Mouse (Mus musculus) forebrain, embryonic 16.5 days (tissue): ENCODE results near the gene Cmip. TPM values are rescaled to one million over a fixed set of nuclear protein-coding genes. Genes with fewer than 3 reads are reported as not detected.
A peak's percentile ranks its signal among the peaks of the same experiment; 100 is the strongest.

Experiments
- ATAC-seq: fragments of 200-750 bp; cut with Nextera tagmentation; 2 replicates; pipeline ENCODE4 v1.8.0; 2017; ENCODE audit warnings: mild to moderate bottlenecking, moderate library complexity
- H3K27ac ChIP-seq: fragments of 300-500 bp; sonication (generic); 2 replicates; pipeline ENCODE4 v1.5.1; 2014; ENCODE audit warnings: low read length, control low read depth
- H3K27me3 ChIP-seq: fragments of 300-500 bp; sonication (generic); replicated peaks from 2 replicates; pipeline ENCODE4 v1.6.1; 2014; ENCODE audit warnings: low read length; ENCODE audit not compliant: control insufficient read depth, insufficient read depth
- H3K36me3 ChIP-seq: fragments of 300-500 bp; sonication (generic); 2 replicates; pipeline ENCODE4 v1.6.1; 2014; ENCODE audit not compliant: control insufficient read depth, insufficient read depth
- H3K4me1 ChIP-seq: fragments of 300-500 bp; sonication (generic); replicated peaks from 2 replicates; pipeline ENCODE4 v1.6.1; 2014; ENCODE audit warnings: low read length; ENCODE audit not compliant: control insufficient read depth, insufficient read depth
- H3K4me2 ChIP-seq: fragments of 300-500 bp; sonication (generic); 2 replicates; pipeline ENCODE4 v1.6.1; 2014; ENCODE audit warnings: mild to moderate bottlenecking, low read length, control low read depth
- H3K4me3 ChIP-seq: fragments of 300-500 bp; sonication (generic); replicated peaks from 2 replicates; pipeline ENCODE4 v1.5.1; 2014; ENCODE audit warnings: mild to moderate bottlenecking, low read length, control low read depth
- H3K9ac ChIP-seq: fragments of 300-500 bp; sonication (generic); replicated peaks from 2 replicates; pipeline ENCODE4 v1.6.1; 2014; ENCODE audit warnings: low read depth, low read length, control low read depth
- H3K9me3 ChIP-seq: fragments of 300-500 bp; sonication (generic); 2 replicates; pipeline ENCODE4 v1.6.1; 2016; ENCODE audit warnings: low read length; ENCODE audit not compliant: control insufficient read depth
- WGBS: fragments of 180-500 bp; shearing (Covaris S2); extraction: QIAGEN DNeasy Blood & Tissue Kit; methylation state at CpG from one replicate; pipeline ENCODE4 v1.1.7; 2014; 5-methylcytosine and 5-hydroxymethylcytosine counted together
- polyA plus RNA-seq: library from polyadenylated mRNA; unstranded; fragments of >200 nt; fragmentation: Nextera tagmentation; extraction: Ambion mirVana; gene quantifications from 2 replicates; pipeline ENCODE4 v1.2.1, GENCODE M21; 2015

Cmip gene
- 80.1 and 98.1 TPM in 2 replicates for polyA plus RNA-seq

DNA sequence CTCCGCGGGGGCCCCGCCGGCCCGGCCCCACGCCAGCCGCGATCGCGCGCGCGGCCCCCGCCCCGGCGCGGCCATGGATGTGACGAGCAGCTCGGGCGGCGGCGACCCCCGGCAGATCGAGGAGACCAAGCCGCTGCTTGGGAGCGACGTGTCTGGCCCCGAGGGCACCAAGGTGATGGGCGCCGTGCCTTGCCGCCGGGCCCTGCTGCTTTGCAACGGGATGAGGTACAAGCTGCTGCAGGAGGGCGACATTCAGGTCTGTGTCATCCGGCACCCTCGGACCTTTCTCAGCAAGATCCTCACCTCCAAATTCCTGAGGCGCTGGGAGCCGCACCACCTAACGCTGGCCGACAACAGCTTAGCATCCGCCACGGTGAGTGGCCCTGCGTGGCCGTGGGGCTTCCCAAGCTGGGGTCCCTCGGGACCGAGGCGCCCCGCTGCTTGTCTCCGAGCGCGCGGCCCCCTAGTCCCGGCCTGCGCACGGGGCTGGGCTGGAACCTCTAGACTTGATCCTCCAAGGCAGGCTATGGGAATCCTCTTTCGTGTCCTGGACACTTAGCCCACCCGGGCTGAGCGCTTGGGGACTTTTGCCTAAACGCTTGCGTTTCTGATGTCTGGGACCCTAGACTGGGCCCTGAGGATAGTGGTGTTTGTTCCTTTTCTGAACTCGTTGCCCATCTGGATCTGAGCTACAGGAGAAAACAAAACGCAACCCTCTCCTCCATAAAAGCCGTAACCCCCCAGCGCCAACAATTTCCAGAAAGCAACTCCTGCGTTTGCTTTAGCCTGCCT lies at the start of gene Cmip:
Gene Cmip (plus strand): TSS at position 36 of the 792 bp plus-strand sequence.
- under 1% methylated on average over 49 of the region's 65 CpGs for WGBS
- H3K4me1 ChIP-seq: peaks cover 39% of the 10 kb centered on the region
- peak; percentile 19 for ATAC-seq
- H3K9ac ChIP-seq: peak within 1 kb of the TSS; percentile 83
- no peaks in the 10 kb centered on the region for H3K9me3 ChIP-seq
- H3K36me3 ChIP-seq: no peaks in the 10 kb centered on the region
- peak within 1 kb of the TSS; percentile 78 for H3K27ac ChIP-seq
- peak within 1 kb of the TSS; percentile 64 for H3K4me3 ChIP-seq
- peak within 1 kb of the TSS; percentile 96 for H3K4me2 ChIP-seq
- no peaks in the 10 kb centered on the region for H3K27me3 ChIP-seq

DNA sequence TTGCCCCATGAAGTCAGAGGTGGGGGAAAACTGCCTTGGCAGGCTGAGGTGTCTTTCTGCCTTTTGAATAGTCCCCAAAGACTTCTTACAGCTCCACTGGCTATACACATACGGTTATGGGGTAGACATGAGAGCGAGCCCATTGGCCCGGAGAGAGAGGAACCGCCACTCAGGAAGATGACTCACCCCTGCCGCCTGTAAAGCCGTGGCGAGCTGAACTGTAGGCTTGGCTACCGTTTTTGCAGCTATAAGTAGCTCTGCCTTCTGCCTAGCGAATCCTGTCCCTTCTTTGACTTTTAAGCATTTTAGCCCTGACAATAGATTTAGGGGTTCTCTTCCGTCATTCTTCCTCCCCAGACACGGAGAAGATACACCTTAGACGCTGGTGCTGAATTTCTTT lies 47.7 kb upstream of the Cmip start:
- no peaks in the 10 kb centered on the region for H3K4me1 ChIP-seq
- H3K36me3 ChIP-seq: 0 out of 2 replicates have a peak, but pooled peaks cover 2% of the 10 kb centered on the region
- H3K9ac ChIP-seq: no peak overlapping the region
- 94% methylated on average over 12 of the region's 12 CpGs for WGBS
- no peak for ATAC-seq
- H3K27me3 ChIP-seq: no peaks in the 10 kb centered on the region
- H3K27ac ChIP-seq: no peak overlapping the region
- no peak overlapping the region for H3K4me3 ChIP-seq
- H3K4me2 ChIP-seq: no peak overlapping the region
- no peaks in the 10 kb centered on the region for H3K9me3 ChIP-seq

DNA sequence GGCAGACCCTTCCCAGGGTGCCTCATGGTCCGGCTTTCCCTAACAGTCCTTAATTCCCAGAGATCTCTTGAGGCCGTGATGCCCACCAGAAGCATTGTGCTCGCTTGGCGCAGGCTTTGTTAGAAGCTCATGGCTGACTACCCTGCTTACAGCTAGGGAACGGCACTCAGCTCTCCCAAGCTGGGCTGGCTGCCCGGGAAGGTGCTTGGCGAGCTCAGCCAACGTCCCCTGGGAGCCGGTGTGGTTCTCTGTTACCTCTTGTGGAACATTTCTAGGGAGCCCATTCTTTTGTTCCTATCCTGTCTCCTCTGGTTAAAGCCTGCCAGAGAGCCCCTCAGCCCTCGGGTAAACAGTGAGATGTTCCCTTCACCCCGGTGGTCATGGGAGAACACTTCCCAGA lies 44.8 kb upstream of the Cmip start:
- H3K27me3 ChIP-seq: no peaks in the 10 kb centered on the region
- H3K36me3 ChIP-seq: 0 out of 2 replicates have a peak, but pooled peaks cover 2% of the 10 kb centered on the region
- H3K27ac ChIP-seq: no peak overlapping the region
- H3K9ac ChIP-seq: no peak overlapping the region
- WGBS: 83% methylated on average over 11 of the region's 11 CpGs
- ATAC-seq: no peak
- no peaks in the 10 kb centered on the region for H3K9me3 ChIP-seq
- no peaks in the 10 kb centered on the region for H3K4me1 ChIP-seq
- H3K4me3 ChIP-seq: no peak overlapping the region
- H3K4me2 ChIP-seq: no peak overlapping the region

DNA sequence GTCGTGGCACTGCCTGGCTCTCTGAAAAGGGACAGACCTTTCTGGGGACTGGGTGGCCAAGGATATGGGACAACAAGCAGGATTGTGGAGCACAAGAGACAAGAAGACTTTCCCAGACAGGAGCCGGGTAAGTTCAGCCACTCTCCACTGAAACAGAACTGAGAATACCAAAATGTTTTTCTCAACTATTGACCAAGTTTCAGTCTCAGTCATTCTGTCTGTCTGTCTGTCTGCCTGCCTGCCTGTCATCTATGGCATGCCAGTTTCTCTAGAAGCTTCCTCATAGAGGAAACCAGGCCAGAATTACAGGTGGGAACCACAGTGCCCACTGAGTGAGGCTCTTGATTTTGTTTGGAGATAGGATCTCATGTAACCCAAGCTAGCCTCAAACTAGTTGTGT lies 39.1 kb upstream of the Cmip start:
- WGBS: 89% methylated on average over 2 of the region's 2 CpGs
- no peak for ATAC-seq
- no peak overlapping the region for H3K9ac ChIP-seq

DNA sequence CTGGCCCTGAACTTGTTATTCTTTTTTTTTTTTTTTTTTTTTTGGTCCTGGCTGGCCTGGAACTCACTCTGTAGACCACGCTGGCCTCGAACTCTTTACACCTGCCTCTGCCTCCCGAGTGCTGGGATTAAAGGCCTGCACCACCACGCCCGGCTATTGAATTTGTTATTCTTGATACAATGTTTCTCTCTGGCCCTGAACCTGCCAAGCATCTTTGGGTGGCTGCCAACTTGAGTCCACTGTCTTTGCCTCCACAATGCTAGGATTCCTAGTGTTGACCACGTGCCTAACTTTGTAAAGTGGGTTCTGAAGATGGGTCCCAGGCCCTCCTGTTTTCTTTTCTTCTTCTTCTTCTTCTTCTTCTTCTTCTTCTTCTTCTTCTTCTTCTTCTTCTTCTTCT lies 34.5 kb upstream of the Cmip start:
- no peaks in the 10 kb centered on the region for H3K27me3 ChIP-seq
- 61% methylated on average over 6 of the region's 6 CpGs for WGBS
- H3K27ac ChIP-seq: no peak overlapping the region
- no peak for ATAC-seq
- H3K4me2 ChIP-seq: no peak overlapping the region
- H3K36me3 ChIP-seq: no peaks in the 10 kb centered on the region
- no peak overlapping the region for H3K4me3 ChIP-seq
- no peaks in the 10 kb centered on the region for H3K9me3 ChIP-seq
- no peaks in the 10 kb centered on the region; the same call in 1 of the 2 replicates for H3K4me1 ChIP-seq
- H3K9ac ChIP-seq: no peak overlapping the region

More for the DNA sequence above, 39.1 kb upstream of the Cmip start:
- Histone ChIP-seq H3K9me3 (no peaks in the 10 kb centered on the region), H3K4me3 (no peak overlapping the region), H3K4me2 (no peak overlapping the region), H3K36me3 (no peaks in the 10 kb centered on the region), H3K27me3 (no peaks in the 10 kb centered on the region), H3K4me1 (no peaks in the 10 kb centered on the region), H3K27ac (no peak overlapping the region)

DNA sequence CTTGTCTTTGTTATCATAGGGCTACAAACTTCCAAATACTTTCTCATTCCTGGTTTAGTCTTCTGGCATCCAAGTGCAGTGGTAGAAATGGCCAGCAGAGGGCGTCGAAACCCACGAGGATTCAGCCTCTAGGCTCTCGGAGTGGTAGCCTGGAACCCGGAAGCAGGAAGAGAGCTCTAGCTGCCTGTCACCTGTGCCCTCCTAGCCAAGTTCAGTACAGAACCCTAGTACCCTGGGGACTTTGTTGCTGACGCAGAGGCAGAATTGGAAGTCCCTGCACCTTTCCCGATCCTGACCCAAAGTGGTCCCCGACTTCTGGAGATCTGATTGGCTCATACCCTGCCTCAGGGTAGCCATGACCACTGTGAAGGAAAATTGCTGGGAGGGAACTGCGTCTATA lies 32.2 kb upstream of the Cmip start:
- 13% methylated on average over 9 of the region's 9 CpGs for WGBS
- H3K27me3 ChIP-seq: no peaks in the 10 kb centered on the region
- no peak overlapping the region for H3K27ac ChIP-seq
- H3K36me3 ChIP-seq: no peaks in the 10 kb centered on the region
- H3K4me3 ChIP-seq: peak overlapping the region; percentile 39
- no peaks in the 10 kb centered on the region for H3K9me3 ChIP-seq
- peak; percentile 88 for ATAC-seq
- H3K4me1 ChIP-seq: no peaks in the 10 kb centered on the region; the same call in 1 of the 2 replicates
- peak overlapping the region; percentile 38; the same call in 1 of the 2 replicates for H3K9ac ChIP-seq
- peak overlapping the region; percentile 53 for H3K4me2 ChIP-seq

DNA sequence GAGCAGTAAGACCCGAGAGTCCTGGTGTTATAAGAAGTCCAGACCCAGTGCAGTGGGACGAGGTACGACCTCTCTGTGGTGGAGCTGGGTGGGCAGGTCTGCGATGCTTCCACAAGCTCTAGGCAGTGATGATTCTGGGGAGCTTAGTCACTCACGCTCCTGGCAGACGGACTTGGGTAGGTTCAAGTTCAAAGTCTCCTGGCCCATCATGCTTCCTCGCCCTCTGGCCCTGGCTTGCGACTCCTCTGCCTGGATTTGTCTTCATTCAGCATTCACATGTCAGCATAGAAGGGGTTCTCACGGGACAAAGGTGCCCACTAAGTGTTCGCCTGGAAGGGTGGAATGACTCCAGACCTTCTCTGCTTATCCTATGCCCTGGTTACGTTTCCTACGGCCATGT lies 30.6 kb upstream of the Cmip start:
- no peak overlapping the region for H3K27ac ChIP-seq
- no peak overlapping the region for H3K4me3 ChIP-seq
- ATAC-seq: no peak

DNA sequence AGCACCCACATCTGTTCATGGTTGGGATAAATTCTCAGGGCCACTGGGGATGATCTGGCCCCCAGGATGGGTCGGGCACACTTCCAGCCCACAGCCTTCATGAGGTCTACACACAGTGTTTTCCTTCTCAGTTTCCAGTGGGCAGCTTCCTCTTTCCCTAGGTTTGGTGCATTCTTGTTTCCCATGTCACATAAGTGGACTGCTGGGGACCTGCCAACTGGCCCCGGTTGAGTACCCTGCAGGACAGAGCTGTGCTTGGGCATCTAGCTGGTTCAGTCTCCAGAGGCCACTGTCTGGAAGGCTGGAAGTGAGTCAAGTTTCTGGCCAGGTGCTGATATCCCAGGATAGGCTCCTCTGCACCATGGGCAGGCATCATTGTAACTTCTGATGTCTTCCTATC lies 29.5 kb upstream of the Cmip start:
- Histone ChIP-seq H3K4me1 (no peaks in the 10 kb centered on the region; the same call in 1 of the 2 replicates), H3K9me3 (no peaks in the 10 kb centered on the region), H3K27me3 (no peaks in the 10 kb centered on the region), H3K4me3 (no peak overlapping the region), H3K27ac (no peak overlapping the region), H3K9ac (no peak overlapping the region), H3K4me2 (no peak overlapping the region), H3K36me3 (no peaks in the 10 kb centered on the region)
- 84% methylated on average over 2 of the region's 2 CpGs for WGBS
- ATAC-seq: no peak

More for the DNA sequence above, 30.6 kb upstream of the Cmip start:
- Histone ChIP-seq H3K36me3 (no peaks in the 10 kb centered on the region), H3K9me3 (no peaks in the 10 kb centered on the region), H3K4me2 (no peak overlapping the region), H3K9ac (no peak overlapping the region), H3K27me3 (no peaks in the 10 kb centered on the region), H3K4me1 (no peaks in the 10 kb centered on the region; the same call in 1 of the 2 replicates)
- 92% methylated on average over 12 of the region's 12 CpGs for WGBS

DNA sequence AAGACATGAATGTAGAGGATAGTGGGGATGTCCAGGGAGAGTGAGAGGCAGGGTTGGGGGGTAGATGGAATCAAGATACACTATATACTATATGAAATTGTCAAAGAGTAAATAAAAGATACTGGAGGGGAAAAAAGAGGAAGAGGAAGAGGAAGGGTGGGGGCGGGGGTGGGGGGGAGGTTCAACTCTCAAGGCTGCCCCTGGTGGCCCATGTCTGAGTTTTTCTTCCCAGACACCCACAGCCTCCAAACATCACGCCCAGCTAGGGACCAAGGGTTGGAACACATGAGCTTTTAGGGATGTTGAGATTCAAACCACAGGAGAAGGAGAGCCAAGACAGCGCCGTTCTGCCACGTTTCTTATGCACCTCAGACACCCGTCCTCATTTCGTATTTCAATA lies 23.7 kb upstream of the Cmip start:
- H3K36me3 ChIP-seq: no peaks in the 10 kb centered on the region
- H3K4me2 ChIP-seq: no peak overlapping the region
- no peak for ATAC-seq
- H3K9ac ChIP-seq: no peak overlapping the region
- 83% methylated on average over 7 of the region's 7 CpGs for WGBS
- no peaks in the 10 kb centered on the region for H3K4me1 ChIP-seq
- H3K27me3 ChIP-seq: no peaks in the 10 kb centered on the region
- no peak overlapping the region for H3K4me3 ChIP-seq
- no peak overlapping the region for H3K27ac ChIP-seq
- no peaks in the 10 kb centered on the region for H3K9me3 ChIP-seq
